Mouse (Mus musculus): Measurements from ENCODE around the gene Fam69a.

Fam69a gene

DNA sequence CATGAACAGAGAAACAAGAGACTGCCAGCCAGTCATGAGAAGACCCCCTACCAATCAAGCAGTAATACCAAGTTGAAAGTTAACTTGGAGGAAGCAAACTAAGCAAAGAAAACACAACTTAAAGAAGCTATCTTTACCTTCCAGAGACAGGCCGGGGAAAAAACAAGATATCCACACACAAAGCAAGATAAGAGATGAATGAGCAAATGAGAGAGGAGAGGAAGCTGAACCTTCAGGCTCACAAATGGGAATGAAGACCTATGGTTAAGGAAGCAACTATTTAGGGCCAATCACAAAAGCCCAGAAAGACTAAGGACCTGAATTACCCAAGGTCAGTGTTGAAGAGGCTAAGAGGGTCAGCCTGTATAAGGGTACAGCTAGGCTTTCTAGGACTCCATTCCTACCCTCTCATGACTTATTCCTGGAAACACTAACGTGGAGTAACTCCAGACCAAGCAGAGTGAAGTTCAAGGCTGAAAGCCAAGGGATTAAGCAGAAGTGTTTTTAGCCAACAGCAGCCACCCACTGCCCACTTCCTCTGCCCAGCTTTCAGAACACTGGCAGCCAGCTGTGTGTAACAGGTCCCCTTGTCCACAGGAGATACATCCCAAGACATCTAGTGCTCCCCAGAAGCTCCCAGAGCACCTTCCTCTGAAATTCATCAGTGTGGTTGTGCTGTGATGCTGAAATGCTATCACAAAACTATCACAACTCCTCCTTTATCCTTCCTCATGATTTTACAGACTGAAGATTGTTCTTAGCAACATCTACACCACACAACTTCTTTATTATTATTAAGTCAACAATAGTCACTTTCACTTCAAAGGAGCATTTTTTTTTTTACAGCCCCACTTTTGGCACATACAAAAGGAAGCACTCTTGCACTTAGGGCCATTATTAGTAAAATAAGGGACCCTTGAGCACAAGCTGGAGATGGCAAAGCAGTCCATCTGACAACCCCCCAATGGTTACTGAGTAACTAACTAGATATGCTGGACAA lies 120.5 kb downstream of the Fam69a start:
- intact Hi-C loops (cut with DNase I) = loop anchor here (10.0 kb wide), 1 partner anchor 252 kb away; no protein-coding TSS in a partner anchor

DNA sequence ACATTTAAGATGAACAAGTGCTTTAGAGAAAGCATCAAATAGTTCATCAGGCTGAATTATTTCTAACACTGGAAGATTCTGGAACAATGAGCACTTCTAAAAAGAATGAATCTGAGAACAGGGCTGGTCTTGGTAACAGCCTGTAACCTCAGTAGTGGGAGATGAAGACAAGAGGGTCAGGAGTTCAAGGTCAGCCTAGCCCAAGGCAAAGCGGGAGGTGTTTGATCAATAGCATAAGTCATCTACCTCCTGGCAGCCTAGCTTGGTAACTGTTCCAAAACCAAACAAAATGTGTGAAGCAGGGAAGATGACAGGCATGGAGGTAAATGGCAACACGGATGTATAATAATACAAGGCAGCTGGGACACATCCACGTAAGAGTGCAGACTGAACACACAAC lies 122.9 kb downstream of the Fam69a start:
- intact Hi-C loops (cut with DNase I) = loop anchor here (10.0 kb wide), 1 partner anchor 249 kb away; no protein-coding TSS in a partner anchor

- intact Hi-C loops (cut with DNase I) = loop anchor here (5.0 kb wide), 1 partner anchor 33 kb away; no protein-coding TSS in a partner anchor
These were observed 127.9 kb downstream of the Fam69a start for GRCm38 (mm10) chr5:107858963-107859362.
